Mouse (Mus musculus) liver, adult 2 months (tissue): ENCODE results near the gene Cd6. TPM values are rescaled to one million over a fixed set of nuclear protein-coding genes. Genes with fewer than 3 reads are reported as not detected.

Source experiments
- DNase-seq: peaks from one replicate; pipeline ENCODE4 v3.0.0-alpha.2; 2011; ENCODE audit warnings: low read depth, low spot score; ENCODE audit errors: extremely low read depth
- H3K27ac ChIP-seq: fragments of 200-500 bp; replicated peaks from 2 replicates; pipeline ENCODE4 v1.5.1; 2012; ENCODE audit warnings: low read depth, mild to moderate bottlenecking, control low read depth, inconsistent platforms, low read length; ENCODE audit not compliant: insufficient read depth
- H3K27me3 ChIP-seq: fragments of 200-500 bp; 2 replicates; pipeline ENCODE4 v1.6.1; 2012; ENCODE audit warnings: mild to moderate bottlenecking, moderate library complexity, low read length, inconsistent platforms; ENCODE audit not compliant: control insufficient read depth, insufficient read depth
- H3K36me3 ChIP-seq: fragments of 200-500 bp; 2 replicates; pipeline ENCODE4 v1.6.1; 2012; ENCODE audit warnings: low read length, inconsistent platforms; ENCODE audit not compliant: control insufficient read depth, insufficient read depth
- H3K4me1 ChIP-seq: fragments of 200-500 bp; 2 replicates; pipeline ENCODE4 v1.6.1; 2011; ENCODE audit warnings: low read length; ENCODE audit not compliant: control insufficient read depth, insufficient read depth
- H3K4me3 ChIP-seq: fragments of 200-500 bp; 2 replicates; pipeline ENCODE4 v1.5.1; 2011; ENCODE audit warnings: low read depth, mild to moderate bottlenecking, control low read depth, low read length, moderate library complexity; ENCODE audit not compliant: insufficient read depth
- H3K79me2 ChIP-seq: fragments of 200-500 bp; 2 replicates; pipeline ENCODE4 v1.6.1; 2012; ENCODE audit warnings: inconsistent platforms, mild to moderate bottlenecking, low read length, moderate library complexity; ENCODE audit not compliant: control insufficient read depth, insufficient read depth
- H3K9ac ChIP-seq: fragments of 200-500 bp; 2 replicates; pipeline ENCODE4 v1.6.1; 2012; ENCODE audit warnings: low read depth, mild to moderate bottlenecking, control low read depth, inconsistent platforms, low read length
- CTCF ChIP-seq: fragments of 200-500 bp; IDR thresholded peaks from 2 replicates; pipeline ENCODE4 v1.5.1; 2011; ENCODE audit warnings: low read depth, low read length, control low read depth
- POLR2A ChIP-seq: fragments of 200-500 bp; IDR thresholded peaks from 2 replicates; pipeline ENCODE4 v1.6.1; 2011; ENCODE audit warnings: low read length, control low read depth; ENCODE audit not compliant: insufficient read depth; ENCODE audit errors: extremely low read depth
- WGBS: fragments of 180-500 bp; shearing (Covaris S2); methylation state at CpG from one replicate; pipeline ENCODE4 v1.1.7; 2018; 5-methylcytosine and 5-hydroxymethylcytosine counted together
- polyA plus RNA-seq: library from polyadenylated mRNA; depleted of rRNA; stranded (reverse); fragments of >200 nt; gene quantifications from 2 replicates; pipeline ENCODE4 v1.2.3, GENCODE M21; 2012
- total RNA-seq: library from RNA; depleted of rRNA; stranded (reverse); fragments of >200 nt; gene quantifications from 2 replicates; pipeline ENCODE4 v1.2.3, GENCODE M21; 2014

Cd6 gene
- total and polyA plus RNA-seq, 2 experiments = 0.18 to 0.44 TPM

DNA sequence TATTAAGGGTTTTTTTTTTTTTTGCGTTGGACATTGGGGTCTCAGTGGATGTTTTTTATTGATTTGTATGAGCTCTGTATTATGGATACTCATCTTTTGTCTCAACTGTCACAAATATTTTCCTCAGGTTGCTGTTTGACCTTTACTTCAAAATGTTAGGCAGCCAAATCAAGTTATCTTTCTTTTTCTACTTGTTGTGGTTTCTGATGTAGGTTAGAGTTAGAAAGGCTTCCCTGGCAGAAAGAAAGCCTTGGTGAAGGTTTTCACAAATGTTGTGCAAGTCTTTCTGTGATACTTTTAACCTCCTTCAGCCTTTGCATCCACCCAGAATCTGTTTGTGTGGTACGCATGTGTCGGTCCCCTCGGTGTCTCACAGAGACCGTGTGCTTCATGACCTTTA, 77.2 kb downstream of the Cd6 start:
- Histone ChIP-seq H3K9ac (no peak overlapping the region), H3K79me2 (no peaks in the 10 kb centered on the region), H3K27ac (no peak overlapping the region), H3K27me3 (no peaks in the 10 kb centered on the region), H3K4me3 (no peak overlapping the region), H3K4me1 (no peaks in the 10 kb centered on the region), H3K36me3 (no peaks in the 10 kb centered on the region)
- no peak for DNase-seq
- no peak for TF ChIP-seq CTCF
- TF ChIP-seq POLR2A = no peak
- 89% methylated on average over 5 of the region's 5 CpGs for WGBS

DNA sequence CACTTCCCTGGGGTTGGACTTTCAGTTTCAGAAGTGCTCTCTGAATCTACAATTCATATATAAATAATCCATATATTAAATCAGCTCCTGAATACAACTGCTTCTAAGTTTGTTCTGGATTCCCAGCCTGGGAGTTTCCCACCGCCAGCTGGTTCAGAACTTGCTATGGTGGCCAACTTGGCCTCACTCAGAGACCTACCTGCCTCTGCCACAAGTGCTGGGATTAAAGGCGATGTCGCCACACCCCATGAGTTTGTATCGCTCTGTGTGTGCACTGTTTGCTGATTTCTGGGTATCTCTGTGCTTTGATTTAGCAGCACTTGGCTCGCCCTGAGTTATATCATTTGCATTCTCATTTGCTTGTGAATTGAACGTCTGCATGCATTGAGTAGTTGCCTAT, 77.8 kb downstream of the Cd6 start:
- H3K36me3 ChIP-seq = no peaks in the 10 kb centered on the region
- H3K4me1 ChIP-seq = no peaks in the 10 kb centered on the region
- whole genome bisulfite sequencing = 90% methylated on average over 6 of the region's 6 CpGs

DNA sequence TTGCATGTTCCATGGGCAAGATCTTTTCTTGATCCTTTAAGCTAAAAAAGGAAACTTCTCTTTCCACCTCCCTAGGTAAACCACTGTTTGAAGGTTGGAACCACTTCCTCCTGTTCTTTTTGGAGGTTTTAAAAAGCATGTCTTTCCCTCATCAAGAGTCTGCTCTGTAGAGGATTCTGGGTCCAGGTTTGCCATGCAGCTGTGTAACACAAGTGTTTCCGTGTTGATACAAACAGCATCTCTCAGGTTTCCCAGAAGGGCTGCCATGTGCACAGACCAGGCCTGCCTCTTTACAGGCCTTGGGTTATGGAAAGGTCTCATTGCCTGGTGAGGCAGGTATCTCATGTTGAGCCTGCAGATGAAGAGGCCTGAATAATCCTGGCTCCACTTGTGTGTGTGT, 78.3 kb downstream of the Cd6 start:
- H3K79me2 ChIP-seq = no peaks in the 10 kb centered on the region
- H3K9ac ChIP-seq = no peak overlapping the region
- no peaks in the 10 kb centered on the region for H3K4me1 ChIP-seq
- no peak overlapping the region for H3K4me3 ChIP-seq
- WGBS = 88% methylated on average over 1 of the region's 1 CpGs
- no peak overlapping the region for H3K27ac ChIP-seq
- no peaks in the 10 kb centered on the region for H3K36me3 ChIP-seq
- no peak for TF ChIP-seq CTCF
- TF ChIP-seq POLR2A = no peak
- no peaks in the 10 kb centered on the region for H3K27me3 ChIP-seq
- DNase-seq = no peak

More for the DNA sequence above, 77.8 kb downstream of the Cd6 start:
- H3K27ac ChIP-seq = no peak overlapping the region
- DNase-seq = no peak
- H3K4me3 ChIP-seq = no peak overlapping the region
- no peaks in the 10 kb centered on the region for H3K79me2 ChIP-seq
- TF ChIP-seq CTCF (no peak), POLR2A (no peak)
- no peaks in the 10 kb centered on the region for H3K27me3 ChIP-seq
- H3K9ac ChIP-seq = no peak overlapping the region

DNA sequence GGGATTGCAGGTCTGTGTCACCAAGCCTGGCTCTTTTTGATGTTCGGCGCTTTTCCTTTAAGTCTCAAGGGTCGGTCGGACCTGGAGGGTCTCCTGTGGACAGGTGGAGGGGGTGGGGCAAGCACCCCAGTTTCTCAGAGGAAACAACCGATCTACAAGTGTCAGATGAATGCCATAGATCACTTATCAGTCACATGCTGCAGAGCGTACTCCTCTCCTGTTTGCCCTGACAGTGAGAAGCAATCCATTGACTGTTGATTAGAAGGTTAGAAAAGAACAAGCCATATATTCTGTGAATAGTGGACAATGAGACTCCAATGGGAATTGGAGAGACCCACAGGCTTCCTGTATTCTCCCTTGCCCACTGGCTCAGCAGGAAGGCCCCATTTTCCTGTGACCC, 79.7 kb downstream of the Cd6 start:
- 84% methylated on average over 6 of the region's 6 CpGs for WGBS
- H3K36me3 ChIP-seq = no peaks in the 10 kb centered on the region

DNA sequence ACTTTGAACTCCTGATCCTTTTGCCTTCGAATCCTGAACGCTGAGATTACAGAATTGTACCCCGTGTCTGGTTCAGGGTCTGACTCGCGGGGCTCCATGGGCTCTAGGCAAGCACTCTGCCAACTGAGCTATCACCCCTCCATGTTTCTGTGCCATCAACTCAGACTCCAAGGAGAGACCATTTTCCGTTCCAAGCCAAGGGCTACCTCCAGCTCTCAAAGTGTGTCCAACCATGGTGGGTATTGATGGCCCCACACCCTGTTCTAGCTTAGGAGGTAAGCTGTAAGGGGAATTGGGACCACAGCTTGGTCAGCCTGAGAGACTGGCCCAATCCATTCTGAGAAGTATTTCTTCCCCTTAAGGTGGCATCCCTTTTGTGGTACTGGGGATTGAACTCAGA, 80.6 kb downstream of the Cd6 start:
- H3K27ac ChIP-seq = no peak overlapping the region
- no peak for TF ChIP-seq CTCF
- TF ChIP-seq POLR2A = no peak
- no peak overlapping the region for H3K4me3 ChIP-seq
- no peak overlapping the region for H3K9ac ChIP-seq
- no peaks in the 10 kb centered on the region for H3K27me3 ChIP-seq
- no peak for DNase-seq
- H3K4me1 ChIP-seq = no peaks in the 10 kb centered on the region
- no peaks in the 10 kb centered on the region for H3K36me3 ChIP-seq
- no peaks in the 10 kb centered on the region for H3K79me2 ChIP-seq
- WGBS = 82% methylated on average over 6 of the region's 6 CpGs

More for the DNA sequence above, 79.7 kb downstream of the Cd6 start:
- Histone ChIP-seq H3K9ac (no peak overlapping the region), H3K79me2 (no peaks in the 10 kb centered on the region), H3K27ac (no peak overlapping the region), H3K4me3 (no peak overlapping the region), H3K27me3 (no peaks in the 10 kb centered on the region), H3K4me1 (no peaks in the 10 kb centered on the region)
- DNase-seq = no peak
- TF ChIP-seq POLR2A (no peak), CTCF (no peak)

DNA sequence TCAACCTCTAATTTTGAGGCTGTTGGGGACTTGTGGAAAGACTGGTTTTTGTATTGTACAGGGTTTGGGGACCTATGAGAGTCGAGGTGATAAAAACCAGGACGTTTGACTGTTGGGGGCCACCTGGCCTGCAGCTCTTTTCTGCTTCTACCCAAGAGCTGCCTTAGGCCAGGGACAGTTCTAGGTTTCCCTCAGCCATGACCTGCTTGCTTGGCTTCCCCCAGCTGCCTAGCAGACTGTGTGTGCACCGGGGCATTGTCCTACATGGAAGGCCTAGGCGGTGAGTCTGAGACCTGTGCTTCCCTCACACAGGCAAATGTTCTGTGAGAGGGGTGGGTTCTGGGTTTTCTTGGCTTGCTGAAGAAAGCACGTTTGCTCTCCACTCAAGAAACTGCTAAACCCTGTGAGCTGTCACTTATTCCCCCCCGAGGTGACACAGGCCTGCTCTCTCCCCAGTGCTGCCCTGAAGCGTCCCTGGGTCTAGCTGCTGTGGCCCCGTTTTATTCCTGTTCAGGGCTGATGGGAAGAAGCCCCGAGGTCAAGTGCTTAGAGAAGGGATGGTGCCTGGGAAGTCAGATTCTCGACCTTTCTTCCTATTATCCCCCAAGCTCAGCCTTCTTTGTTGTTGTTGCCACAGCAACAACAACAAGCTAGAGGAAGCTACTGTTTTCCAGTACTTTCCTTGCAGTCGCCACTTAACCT, 81.3 kb downstream of the Cd6 start:
- Histone ChIP-seq H3K4me1 (no peaks in the 10 kb centered on the region), H3K27ac (no peak overlapping the region)
- 72% methylated on average over 11 of the region's 11 CpGs for WGBS

More for the DNA sequence above, 81.3 kb downstream of the Cd6 start:
- H3K9ac ChIP-seq = no peak overlapping the region
- no peaks in the 10 kb centered on the region for H3K36me3 ChIP-seq
- no peak overlapping the region for H3K4me3 ChIP-seq
- DNase-seq = no peak
- no peaks in the 10 kb centered on the region for H3K79me2 ChIP-seq
- TF ChIP-seq CTCF (no peak), POLR2A (no peak)
- no peaks in the 10 kb centered on the region for H3K27me3 ChIP-seq
